Mouse (Mus musculus) heart, postnatal 10 days (tissue): ENCODE data around the gene Vmn1r224. TPM values are rescaled to one million over a fixed set of nuclear protein-coding genes. Genes with fewer than 3 reads are reported as not detected.

ENCODE experiments used
- DNase-seq, 2 experiments: peaks; one replicate each; pipeline ENCODE4 v3.0.0; 2021
- intact Hi-C: fragments of 180-260 bp; cut with DNase I; formaldehyde crosslinking; loops from one replicate; pipeline ENCODE4 v1.15.1; 2025
- total RNA-seq, 2 experiments: library from RNA; stranded (reverse); gene quantifications; 2 replicates each; pipeline ENCODE4 v1.2.3; 2021

The Vmn1r224 gene
- total RNA-seq = not detected

DNA sequence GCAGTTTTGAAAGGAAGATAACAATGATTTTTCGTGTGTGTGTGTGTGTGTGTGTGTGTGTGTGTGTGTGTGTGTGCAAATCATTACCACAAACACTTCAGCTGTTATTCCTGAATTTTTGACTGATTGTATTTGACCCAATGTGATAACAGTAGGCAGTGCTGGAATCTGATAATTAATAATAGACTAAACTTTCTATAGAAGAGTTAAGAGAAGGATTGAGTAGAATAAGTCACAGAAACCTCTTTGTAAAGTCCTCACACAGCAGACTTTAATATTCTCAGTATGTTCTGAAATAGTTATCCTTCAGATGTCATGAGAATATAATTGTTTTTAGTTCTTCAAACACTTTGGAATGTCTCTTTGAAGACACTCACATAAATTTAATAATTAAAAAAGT, at the start of gene Vmn1r224:
Vmn1r224 (plus strand) TSS at position 301 of the 400 bp plus-strand sequence.
- DNase-seq = no peak
- intact Hi-C loops = no loop called here

DNA sequence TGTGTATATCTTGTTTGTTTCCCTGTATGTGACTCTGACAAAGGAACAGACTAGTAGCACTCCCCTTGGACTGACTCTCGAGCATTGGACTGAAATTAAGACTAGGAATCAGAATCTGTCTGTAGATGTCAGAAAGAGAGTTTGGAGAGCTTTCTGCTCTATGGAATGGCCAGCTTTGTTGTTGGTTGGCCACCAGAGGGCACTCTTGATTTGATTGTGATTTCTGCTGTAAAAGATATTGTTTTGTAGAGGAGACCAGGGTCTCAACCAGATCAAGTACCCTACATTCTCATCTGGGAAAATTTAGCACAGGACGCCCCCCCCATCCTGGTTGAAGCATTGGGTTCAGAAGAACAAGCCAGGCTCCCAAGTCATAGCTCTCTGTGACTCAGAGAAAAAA, 14.8 kb upstream of the Vmn1r224 start:
- no peak for DNase-seq
- intact Hi-C loops = no loop called here

- intact Hi-C loops = no loop called here
- no peak for DNase-seq
Measured at GRCm38 (mm10) chr17:20439263-20439662, 25.3 kb downstream of the Vmn1r224 start.

DNA sequence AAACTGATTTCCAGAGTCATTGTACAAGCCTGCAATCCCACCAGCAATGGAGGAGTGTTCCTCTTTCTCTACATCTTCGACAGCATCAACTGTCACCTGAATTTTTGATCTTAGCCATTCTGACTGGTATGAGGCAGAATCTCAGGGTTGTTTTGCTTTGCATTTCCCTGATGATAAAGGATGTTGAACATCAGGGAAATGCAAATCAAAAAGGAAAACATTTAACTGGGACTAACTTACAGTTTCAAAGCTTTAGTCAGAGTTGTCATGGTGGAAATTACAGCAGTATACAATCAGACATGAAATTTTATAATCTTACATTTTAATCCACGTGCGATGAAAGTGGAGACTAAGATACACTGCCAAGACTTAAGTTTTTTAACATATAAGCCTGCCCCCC, 59.4 kb downstream of the Vmn1r224 start:
- no peak for DNase-seq
- intact Hi-C loops = no loop called here

Other genes starting within 250 kb of the Vmn1r224 start
- gene Fpr-rs6, start 231.0 kb upstream of the Vmn1r224 start, total RNA-seq = not detected
- gene Vmn2r105, start 179.1 kb upstream of the Vmn1r224 start, total RNA-seq = not detected
- gene Vmn2r106, start 128.6 kb upstream of the Vmn1r224 start, total RNA-seq = not detected
- gene Vmn2r107, start 68.9 kb upstream of the Vmn1r224 start, total RNA-seq = not detected
- gene Vmn2r108, start 67.2 kb downstream of the Vmn1r224 start, total RNA-seq = not detected
- gene Vmn1r225, start 84.0 kb downstream of the Vmn1r224 start, total RNA-seq = not detected
- gene Vmn2r109, start 150.6 kb downstream of the Vmn1r224 start, total RNA-seq = not detected
- not detected for gene Vmn2r110, start 182.3 kb downstream of the Vmn1r224 start, total RNA-seq
- gene Fpr-rs3, start 210.7 kb downstream of the Vmn1r224 start, total RNA-seq = not detected